Comparison of ENCODE assay signal across 9 mouse cellular contexts in genomic region chr13:93838431-93839136, GRCm38 (mm10).
A peak's percentile ranks its signal among the peaks of the same experiment; 100 is the strongest.
DNase-seq lines count a peak whose midpoint lies in the region; ATAC-seq and TF ChIP-seq lines count a peak whose summit lies in the region.
"Had no signal": no experiment of that assay in that cellular context is flagged by ENCODE, and none has a peak within 500 bp of the region (broad histone marks: within the 10 kb centered on the region; RNA-seq: fewer than 3 reads in every experiment).

No protein-coding gene starts in this region.

- H3K9me3 ChIP-seq in lung, embryonic 14.5 days (ENCODE audit: low read depth, low read length), result no peaks in the 10 kb centered on the region
- no peaks in the 10 kb centered on the region for H3K9me3 ChIP-seq in forebrain, embryonic 12.5 days
- no peaks in the 10 kb centered on the region for H3K9me3 ChIP-seq in kidney, embryonic 15.5 days (replicated peaks)
- H3K9me3 ChIP-seq in stomach, embryonic 15.5 days, result no peaks in the 10 kb centered on the region

- H3K4me2 ChIP-seq in lung, embryonic 14.5 days, result peak overlapping the region; percentile 33; the same call in 1 of the 2 replicates
- peak overlapping the region; percentile 15 for H3K4me2 ChIP-seq in forebrain, embryonic 12.5 days
- H3K4me2 ChIP-seq in kidney, embryonic 15.5 days, result no peak overlapping the region
- H3K4me2 ChIP-seq in stomach, embryonic 15.5 days, result no peak overlapping the region; the same call in 1 of the 2 replicates

- no peak for TF ChIP-seq CTCF in lung, embryonic 14.5 days (IDR thresholded peaks at IDR 0.05; ENCODE audit: low read depth)
- no peak for TF ChIP-seq CTCF in lung, adult 2 months (IDR thresholded peaks at IDR 0.05; ENCODE audit: insufficient read depth, low read length)

- H3K9ac ChIP-seq in lung, embryonic 14.5 days, result no peak overlapping the region
- H3K9ac ChIP-seq in forebrain, embryonic 12.5 days, result no peak overlapping the region
- no peak overlapping the region for H3K9ac ChIP-seq in kidney, embryonic 15.5 days
- H3K9ac ChIP-seq in stomach, embryonic 15.5 days, result no peak overlapping the region

- H3K4me3 ChIP-seq in lung, embryonic 14.5 days (ENCODE audit: low read depth, low read length), result no peak overlapping the region
- H3K4me3 ChIP-seq in lung, adult 2 months (replicated peaks; ENCODE audit: extremely low read depth, low read depth, low read length), result no peak overlapping the region
- no peak overlapping the region for H3K4me3 ChIP-seq in forebrain, embryonic 12.5 days (replicated peaks)
- H3K4me3 ChIP-seq in kidney, embryonic 15.5 days (replicated peaks), result no peak overlapping the region
- H3K4me3 ChIP-seq in stomach, embryonic 15.5 days (replicated peaks), result no peak overlapping the region
- H3K4me3 ChIP-seq: erythroblast, embryonic 14.5 days had no signal

- peak overlapping the region; percentile 93 for H3K27ac ChIP-seq in lung, embryonic 14.5 days (ENCODE audit: low read depth)
- peak overlapping the region; percentile 79 for H3K27ac ChIP-seq in forebrain, embryonic 12.5 days
- peak overlapping the region; percentile 81 for H3K27ac ChIP-seq in kidney, embryonic 15.5 days
- peak overlapping the region; percentile 60 for H3K27ac ChIP-seq in stomach, embryonic 15.5 days

- WGBS in lung, embryonic 14.5 days, result 30% methylated on average over 8 of the region's 8 CpGs
- WGBS in lung, adult 2 months, result 56% methylated on average over 8 of the region's 8 CpGs
- 48% methylated on average over 8 of the region's 8 CpGs for WGBS in forebrain, embryonic 12.5 days
- 41% methylated on average over 8 of the region's 8 CpGs for WGBS in kidney, embryonic 15.5 days
- WGBS in stomach, embryonic 15.5 days, result 53% methylated on average over 8 of the region's 8 CpGs

- no peak for TF ChIP-seq POLR2A in lung, adult 2 months (IDR thresholded peaks at IDR 0.05; ENCODE audit: borderline replicate concordance, extremely low read depth, low read depth, low read length)

- H3K27me3 ChIP-seq in lung, embryonic 14.5 days (ENCODE audit: insufficient read depth, low read length), result no peaks in the 10 kb centered on the region
- H3K27me3 ChIP-seq in forebrain, embryonic 12.5 days, result peaks cover 3% of the 10 kb centered on the region; the same call in 1 of the 2 replicates
- H3K27me3 ChIP-seq in kidney, embryonic 15.5 days, result no peaks in the 10 kb centered on the region
- H3K27me3 ChIP-seq in stomach, embryonic 15.5 days (replicated peaks), result no peaks in the 10 kb centered on the region

- peaks cover 26% of the 10 kb centered on the region for H3K4me1 ChIP-seq in lung, embryonic 14.5 days (ENCODE audit: insufficient read depth)
- peaks cover 3% of the 10 kb centered on the region for H3K4me1 ChIP-seq in lung, adult 2 months (ENCODE audit: control insufficient read depth, insufficient read depth, low read length)
- H3K4me1 ChIP-seq in forebrain, embryonic 12.5 days, result peaks cover 25% of the 10 kb centered on the region
- H3K4me1 ChIP-seq in kidney, embryonic 15.5 days, result peaks cover 30% of the 10 kb centered on the region
- H3K4me1 ChIP-seq in stomach, embryonic 15.5 days, result peaks cover 20% of the 10 kb centered on the region; the same call in 1 of the 2 replicates

- H3K36me3 ChIP-seq in lung, embryonic 14.5 days (ENCODE audit: insufficient read depth), result no peaks in the 10 kb centered on the region
- H3K36me3 ChIP-seq in forebrain, embryonic 12.5 days (replicated peaks), result no peaks in the 10 kb centered on the region
- no peaks in the 10 kb centered on the region for H3K36me3 ChIP-seq in kidney, embryonic 15.5 days
- no peaks in the 10 kb centered on the region for H3K36me3 ChIP-seq in stomach, embryonic 15.5 days

- DNase-seq in lung, embryonic 14.5 days, result no peak
- DNase-seq in lung, adult 2 months, result no peak
- DNase-seq in adrenal gland, adult 2 months, result no peak
- DNase-seq in urinary bladder, postnatal 4 days (ENCODE audit: low spot score in 2 of 2), result no peak
- no peak for DNase-seq in left cerebral cortex, postnatal 4 days

- intact Hi-C loops in left cerebral cortex, postnatal 4 days (cut with DNase I), result no loop called here

- no peak for ATAC-seq in lung, embryonic 14.5 days (ENCODE audit: insufficient read depth)
- ATAC-seq in forebrain, embryonic 12.5 days (ENCODE audit: low FRiP score), result no peak
- ATAC-seq in kidney, embryonic 15.5 days (replicated peaks; ENCODE audit: low FRiP score), result no peak
- ATAC-seq in stomach, embryonic 15.5 days (ENCODE audit: insufficient read depth, low FRiP score, low read depth), result no peak

Comparison
In these comparisons a context has a peak if more than half of its experiments do, and no peak if none do; other contexts are left out.
1. H3K4me2 ChIP-seq: peak in lung, embryonic 14.5 days (single experiment) and forebrain, embryonic 12.5 days (single experiment); none in kidney, embryonic 15.5 days (single experiment) and stomach, embryonic 15.5 days (single experiment).
2. Peak in every context shown above with its lines, with median percentiles within 50 percentile points of each other: H3K27ac ChIP-seq.